Mouse (Mus musculus): ENCODE results near the gene Ubtd1. TPM values are rescaled to one million over a fixed set of nuclear protein-coding genes. Genes with fewer than 3 reads are reported as not detected.
A peak's percentile ranks its signal among the peaks of the same experiment; 100 is the strongest.

Ubtd1 gene
- total RNA-seq, 2 experiments from 2014 or later: 15.4 to 19.8 TPM

DNA sequence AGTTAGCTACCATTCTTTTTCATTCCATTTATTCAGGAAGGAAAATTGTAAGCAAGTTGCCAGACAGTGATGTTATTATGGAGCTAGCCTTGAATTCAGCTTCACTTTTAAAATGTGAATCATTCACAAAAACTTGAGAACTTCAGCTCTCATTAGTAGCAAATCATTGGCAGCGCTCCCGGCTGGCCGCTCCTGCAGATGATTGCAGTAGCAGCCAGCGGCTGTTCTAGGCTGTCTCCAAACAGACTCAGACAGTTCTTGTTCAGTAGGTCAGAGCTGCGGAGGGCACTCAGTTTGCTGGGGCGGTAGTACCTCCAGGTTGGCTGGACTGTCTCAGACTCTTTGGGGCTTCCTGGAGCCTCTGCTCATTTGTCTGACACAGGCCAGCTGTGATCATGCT is 11.9 kb downstream of the Ubtd1 start:
- DNase-seq: peak; percentile 77

DNA sequence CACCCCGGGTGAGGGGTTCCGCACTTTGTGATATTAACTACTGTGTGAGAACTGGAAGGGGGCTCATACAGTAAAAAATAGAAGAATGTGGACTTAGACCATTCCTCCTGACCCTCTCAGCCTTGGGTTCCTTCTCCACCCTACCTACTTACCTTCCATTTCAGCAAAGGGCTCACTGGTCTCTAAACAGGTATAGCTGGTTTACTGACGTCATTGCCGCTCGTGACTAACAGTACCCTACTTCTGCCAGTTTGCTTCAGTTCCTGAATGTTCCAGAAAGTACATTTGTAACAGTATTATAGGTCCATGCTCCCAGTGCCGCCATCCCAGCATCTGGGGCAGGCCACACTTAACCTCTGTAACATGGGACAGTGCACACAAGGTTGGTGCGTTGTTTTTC is 12.5 kb downstream of the Ubtd1 start:
- DNase-seq: no peak

DNA sequence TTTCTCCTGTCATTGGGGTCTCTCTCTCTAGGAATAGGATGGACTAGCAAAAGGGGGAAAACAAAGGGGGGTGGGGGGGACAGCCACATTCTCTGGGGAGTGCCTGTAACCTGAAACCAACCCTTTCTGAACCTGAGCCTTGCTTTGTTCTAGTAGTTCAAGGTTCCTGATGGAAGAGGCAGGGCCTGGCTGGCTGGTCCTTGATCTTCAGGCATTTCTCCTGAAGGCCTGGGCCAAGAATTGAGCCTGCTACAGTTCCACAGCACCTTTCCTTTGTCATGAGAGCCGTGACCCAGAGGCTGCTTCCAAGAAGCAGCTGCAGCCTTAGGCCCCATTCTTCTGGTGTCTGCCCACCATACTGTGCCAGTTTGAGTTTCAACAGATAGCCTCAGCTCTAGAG is 13.9 kb downstream of the Ubtd1 start:
- no peak for DNase-seq

DNA sequence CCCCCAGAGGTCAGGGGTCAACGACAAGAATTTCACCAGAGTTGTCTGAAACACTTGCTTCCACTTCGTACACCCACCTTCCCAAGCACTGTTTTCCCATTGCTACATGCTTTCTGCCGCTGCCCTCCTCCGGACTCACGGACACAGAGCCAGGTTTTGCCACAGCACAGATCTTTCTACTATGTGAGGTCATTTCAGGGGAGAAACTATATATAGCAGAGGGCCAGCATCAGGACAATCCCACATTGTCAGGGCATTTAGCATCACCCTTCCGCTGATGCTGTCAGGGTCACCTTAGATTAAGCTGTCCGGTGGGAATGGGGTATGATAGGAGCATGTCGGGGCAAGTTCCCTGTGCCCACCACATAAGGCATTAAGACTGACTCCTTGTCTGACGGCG is 15.5 kb downstream of the Ubtd1 start:
- DNase-seq: no peak

DNA sequence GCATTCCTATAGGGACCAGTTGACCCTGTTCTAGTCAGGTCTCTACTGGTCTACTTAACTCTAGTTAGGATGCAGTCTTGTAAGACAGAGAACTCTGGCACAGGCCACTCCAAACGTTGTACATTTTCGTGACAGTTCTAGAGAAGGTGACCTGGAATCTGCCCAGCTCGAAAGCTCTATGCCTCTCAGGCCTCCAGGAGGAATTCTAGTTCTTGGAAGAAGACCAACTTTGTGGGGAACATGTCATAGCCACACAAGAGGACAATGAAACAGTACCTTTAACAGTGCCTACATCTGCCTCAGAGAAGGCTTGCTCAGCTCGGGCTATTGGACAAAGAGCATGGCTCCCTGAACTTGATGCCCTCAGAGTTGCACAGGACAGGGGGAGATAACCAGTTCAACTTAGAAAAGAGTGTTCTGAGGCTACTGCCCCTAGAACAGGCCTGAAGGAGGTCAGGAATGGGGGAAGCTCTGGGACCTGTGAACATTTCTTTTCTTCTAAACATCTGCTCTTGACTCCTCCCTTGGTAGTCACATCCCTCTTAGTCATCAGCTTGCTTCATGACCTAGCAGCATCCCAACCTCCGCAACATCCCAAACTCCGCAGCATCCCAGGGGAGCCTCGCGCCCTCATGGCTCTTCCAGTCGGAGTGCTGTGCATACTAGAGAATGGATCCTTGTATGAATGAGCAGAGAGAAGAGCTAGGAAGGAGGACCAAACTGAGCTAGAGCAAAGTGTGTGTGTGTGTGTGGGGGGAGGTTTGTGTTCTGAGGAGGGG is 17.4 kb downstream of the Ubtd1 start:
- DNase-seq: no peak

DNA sequence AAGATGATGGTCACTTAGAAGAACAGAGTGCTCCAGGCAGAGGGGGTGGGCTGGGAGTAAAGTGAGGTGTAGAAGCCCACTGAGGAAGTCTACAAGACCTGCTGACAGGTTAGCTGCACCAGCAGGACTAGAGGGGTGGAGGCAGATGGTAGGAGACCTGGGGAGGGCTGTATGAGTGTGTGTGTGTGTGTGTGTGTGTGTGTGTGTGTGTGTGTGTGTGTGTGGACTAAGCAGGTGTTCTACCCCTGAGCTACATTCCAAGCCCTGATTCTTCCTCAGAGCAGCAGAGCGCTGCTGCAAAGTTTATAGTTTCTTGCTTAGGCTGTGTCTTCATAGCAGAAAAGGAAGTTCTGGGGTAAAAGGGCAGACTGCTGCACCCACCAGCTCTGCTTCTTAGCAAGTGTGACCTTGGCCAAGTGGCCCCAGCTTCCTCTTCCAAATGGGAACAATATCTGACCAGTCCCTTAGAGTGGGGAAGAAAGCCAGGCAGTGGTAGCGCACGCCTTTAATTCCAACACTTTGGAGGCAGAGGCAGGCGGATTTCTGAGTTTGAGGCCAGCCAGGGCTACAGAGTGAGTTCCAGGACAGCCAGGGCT is 18.2 kb downstream of the Ubtd1 start:
- DNase-seq: no peak

GRCm38 (mm10) chr19:42000446-42000958 is 18.9 kb downstream of the Ubtd1 start:
- no peak for DNase-seq

- DNase-seq: no peak
Observed at GRCm38 (mm10) chr19:42001253-42001980, 19.9 kb downstream of the Ubtd1 start.

- DNase-seq: no peak
Observed at GRCm38 (mm10) chr19:42004258-42004657, 22.7 kb downstream of the Ubtd1 start.

DNA sequence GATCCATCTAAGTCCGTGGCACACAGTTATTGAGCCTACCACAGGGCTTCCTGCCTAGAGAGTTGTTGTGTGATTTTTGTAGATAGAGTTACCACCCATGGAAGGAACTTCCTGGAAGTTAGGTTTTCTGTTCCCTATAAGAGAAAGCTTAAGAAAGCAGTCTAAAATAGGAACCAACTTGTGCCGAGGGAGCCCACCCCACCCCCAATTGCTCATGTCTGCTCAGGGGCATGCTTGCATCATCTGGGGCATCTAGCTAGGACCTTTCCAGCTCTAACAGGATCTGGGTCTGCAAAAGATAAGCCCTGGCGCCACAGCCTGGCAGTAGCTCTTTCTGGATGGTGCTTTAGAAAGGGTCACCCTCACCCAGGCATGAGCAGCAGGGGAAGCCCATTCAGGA is 24.1 kb downstream of the Ubtd1 start:
- DNase-seq: no peak

- no peak for DNase-seq
Observed at GRCm38 (mm10) chr19:42006568-42006967, 25.0 kb downstream of the Ubtd1 start.

- DNase-seq: no peak
Observed at GRCm38 (mm10) chr19:42008586-42008985, 27.0 kb downstream of the Ubtd1 start.

- no peak for DNase-seq
Observed at GRCm38 (mm10) chr19:42009067-42009466, 27.5 kb downstream of the Ubtd1 start.

DNA sequence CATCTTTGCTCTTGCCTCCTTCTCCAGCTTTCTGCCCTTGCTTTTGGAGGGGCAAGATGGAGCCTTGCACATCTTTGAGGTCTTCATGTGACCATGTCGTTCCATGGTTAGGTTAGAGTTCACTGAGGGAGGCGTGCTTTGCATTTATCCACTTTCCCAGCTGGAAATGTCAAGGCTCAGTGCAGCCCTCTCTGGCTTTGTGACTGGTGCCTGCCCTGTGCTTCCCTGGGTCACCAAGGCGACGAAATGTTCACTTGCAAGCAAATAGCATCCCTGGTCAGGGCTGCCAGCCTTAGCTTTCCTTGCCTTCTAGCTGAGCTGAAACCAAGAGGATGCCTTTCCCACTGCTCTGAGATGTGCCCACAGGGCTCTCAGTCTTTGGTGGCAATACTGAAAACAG is 28.9 kb downstream of the Ubtd1 start:
- no peak for DNase-seq

DNA sequence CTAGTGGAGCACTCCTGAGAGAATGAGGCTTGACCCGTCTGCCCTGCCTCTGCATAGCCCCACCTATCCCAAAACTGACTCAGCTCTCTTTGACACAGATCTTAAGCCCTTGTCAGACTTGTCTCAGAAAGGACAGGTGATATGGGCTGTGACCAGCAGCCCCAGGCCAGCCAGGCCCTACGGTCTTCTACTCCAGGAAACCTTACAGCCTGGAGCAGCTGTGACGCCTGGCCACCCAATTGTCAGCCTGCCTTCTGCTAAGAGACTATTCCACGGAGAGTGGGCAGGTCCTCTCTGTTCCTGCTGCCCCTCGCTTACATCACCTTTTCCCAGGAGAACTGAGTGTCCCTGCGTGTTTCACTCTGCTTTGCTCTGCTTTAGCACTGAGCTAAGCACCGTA is 29.6 kb downstream of the Ubtd1 start:
- DNase-seq: no peak

DNA sequence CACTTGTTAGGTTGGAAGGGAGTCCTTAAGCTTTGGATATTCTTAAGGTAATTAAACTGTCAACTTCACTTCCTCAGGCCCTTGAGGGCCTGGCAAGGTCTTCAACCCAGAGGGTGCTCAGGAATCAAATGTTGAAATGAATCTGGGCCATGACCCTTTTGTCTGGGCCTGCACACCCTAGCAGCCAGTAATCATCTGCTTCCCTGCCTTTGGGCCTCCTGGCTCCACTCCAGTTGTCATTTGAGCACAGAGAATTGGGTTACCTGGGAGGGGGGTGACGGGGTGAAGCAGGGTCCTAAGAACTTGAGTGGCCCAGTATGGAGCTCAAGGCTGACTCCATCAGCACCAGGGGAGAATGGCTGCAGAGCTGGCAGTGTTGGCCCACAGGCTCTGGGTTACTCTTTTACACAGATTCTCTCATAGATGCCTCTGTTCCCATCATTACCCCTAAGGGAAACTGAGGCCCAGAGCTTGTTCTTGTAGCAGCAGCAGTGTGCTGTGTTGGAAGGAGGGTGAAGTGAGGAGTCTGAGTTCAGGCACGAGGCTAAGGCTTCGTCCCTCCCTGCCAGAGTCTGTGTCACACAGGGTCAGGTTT is 32.8 kb downstream of the Ubtd1 start:
- DNase-seq: no peak

- no peak for DNase-seq
Observed at GRCm38 (mm10) chr19:42015001-42015400, 33.4 kb downstream of the Ubtd1 start.

DNA sequence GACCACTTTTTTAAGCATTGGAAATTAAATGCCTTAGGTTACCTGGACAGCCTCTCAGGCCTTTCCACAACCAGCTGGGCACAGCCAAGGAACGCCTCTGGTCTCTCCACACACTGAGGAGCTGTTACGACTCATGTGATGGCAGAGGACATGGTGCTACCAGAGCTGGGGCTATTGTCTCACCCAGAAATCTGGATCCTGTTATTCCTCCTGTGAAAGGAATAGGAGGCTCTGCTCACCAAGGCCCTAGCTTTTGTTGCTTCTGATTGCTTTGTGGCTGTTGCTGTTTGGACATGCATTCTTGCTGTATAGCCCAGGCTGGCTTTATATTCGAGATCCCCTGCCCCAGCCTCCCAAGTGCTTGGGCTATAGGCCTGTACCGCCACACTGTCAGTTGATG is 34.7 kb downstream of the Ubtd1 start:
- no peak for DNase-seq

DNA sequence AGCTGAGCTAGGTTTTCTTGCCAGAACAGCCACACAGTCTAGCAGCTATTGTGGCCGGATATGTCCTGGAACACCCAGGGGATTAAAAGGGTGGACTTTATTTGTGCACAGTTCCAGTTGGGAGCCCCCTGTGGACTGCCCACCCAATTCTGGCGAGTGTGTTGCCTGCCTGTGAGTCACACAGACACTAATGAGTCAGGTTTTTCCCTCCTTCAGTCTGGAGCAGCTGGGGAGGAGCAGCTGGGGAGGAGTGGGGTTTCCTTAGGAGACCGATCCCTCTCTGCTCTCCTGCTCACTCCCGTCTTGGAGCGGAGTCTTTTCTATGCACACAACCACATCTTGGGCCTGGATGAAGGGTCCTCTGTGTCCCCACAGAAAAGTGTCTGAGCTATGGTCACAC is 35.3 kb downstream of the Ubtd1 start:
- DNase-seq: peak; percentile 59

GRCm38 (mm10) chr19:42017399-42018247 is 36.1 kb downstream of the Ubtd1 start:
- DNase-seq: peak; percentile 80

GRCm38 (mm10) chr19:42019011-42019522 is 37.5 kb downstream of the Ubtd1 start:
- DNase-seq: no peak
